Comparison of ENCODE assay signal across 8 mouse cellular contexts in genomic region chr5:115731001-115731731, GRCm38 (mm10). TPM values are rescaled to one million over a fixed set of nuclear protein-coding genes. Genes with fewer than 3 reads are reported as not detected.
DNase-seq lines count a peak whose midpoint lies in the region; ATAC-seq and TF ChIP-seq lines count a peak whose summit lies in the region.

Gene Bicdl1, minus strand, starts transcription at chr5:115731621.

- peak within 1 kb of the TSS; percentile 57 for H3K9ac ChIP-seq in embryonic facial prominence, embryonic 14.5 days (ENCODE audit: low read depth, low read length)
- H3K9ac ChIP-seq in liver, adult 2 months (ENCODE audit: low read depth, low read length), result peak within 1 kb of the TSS; percentile 55

- TF ChIP-seq POLR2A in liver, adult 2 months (IDR thresholded peaks at IDR 0.05; ENCODE audit: extremely low read depth, insufficient read depth, low read length), result no peak
- no peak for TF ChIP-seq POLR2A in myocyte (IDR thresholded peaks at IDR 0.05; ENCODE audit: insufficient read length, low read depth)

- H3K4me1 ChIP-seq in embryonic facial prominence, embryonic 14.5 days (ENCODE audit: control insufficient read depth, insufficient read depth, low read length), result peaks cover 13% of the 10 kb centered on the region
- peaks cover 3% of the 10 kb centered on the region for H3K4me1 ChIP-seq in liver, adult 2 months (ENCODE audit: control insufficient read depth, insufficient read depth, low read length)

- peak; percentile 69 to 73 for DNase-seq in B cell, adult 2 months
- peak; percentile 72 to 79 for DNase-seq in adrenal gland, postnatal 4 days (ENCODE audit: low spot score in 2 of 2)
- peak; percentile 83 for DNase-seq in embryonic facial prominence, embryonic 14.5 days (ENCODE audit: low spot score)
- DNase-seq in heart, adult 9 months (ENCODE audit: low spot score in 2 of 2), result peak; percentile 29 to 42
- peak; percentile 82 for DNase-seq in kidney, adult 9 months
- peak; percentile 17 for DNase-seq in liver, adult 2 months (ENCODE audit: extremely low read depth, low read depth, low spot score)
- peak; percentile 70 for DNase-seq in splenic B cell, adult 2 months (ENCODE audit: low read depth, low spot score)

- peak; percentile 69 for ATAC-seq in embryonic facial prominence, embryonic 14.5 days (ENCODE audit: low read depth)

- peak within 1 kb of the TSS; percentile 61 for H3K4me3 ChIP-seq in embryonic facial prominence, embryonic 14.5 days (ENCODE audit: low read depth, low read length)
- peak within 1 kb of the TSS; percentile 59; the same call in 1 of the 2 replicates for H3K4me3 ChIP-seq in liver, adult 2 months (ENCODE audit: insufficient read depth, low read depth, low read length)
- no peak within 1 kb of the TSS for H3K4me3 ChIP-seq in myocyte

- no peak for TF ChIP-seq CTCF in liver, adult 2 months (IDR thresholded peaks at IDR 0.05; ENCODE audit: low read depth, low read length)

- peaks cover 41% of the 10 kb centered on the region for H3K27me3 ChIP-seq in embryonic facial prominence, embryonic 14.5 days (replicated peaks; ENCODE audit: control insufficient read depth, insufficient read depth, low read length)
- peaks cover 8% of the 10 kb centered on the region for H3K27me3 ChIP-seq in liver, adult 2 months (ENCODE audit: control insufficient read depth, insufficient read depth, low read length)
- peaks cover 27% of the 10 kb centered on the region for H3K27me3 ChIP-seq in myocyte (ENCODE audit: control insufficient read depth, insufficient read depth, insufficient read length)
- peaks cover 2% of the 10 kb centered on the region for H3K27me3 ChIP-seq in splenic B cell, adult 2 months (ENCODE audit: control insufficient read depth, insufficient read depth, low read length, poor library complexity, severe bottlenecking)

- 0 out of 2 replicates have a peak, but pooled peaks cover 3% of the 10 kb centered on the region for H3K9me3 ChIP-seq in embryonic facial prominence, embryonic 14.5 days (ENCODE audit: control insufficient read depth, low read length)

- 2% methylated on average over 25 of the region's 83 CpGs for WGBS in embryonic facial prominence, embryonic 14.5 days
- WGBS in liver, adult 2 months, result 3% methylated on average over 78 of the region's 83 CpGs

- H3K4me2 ChIP-seq in embryonic facial prominence, embryonic 14.5 days (ENCODE audit: low read depth, low read length), result peak within 1 kb of the TSS; percentile 99
- peak within 1 kb of the TSS; percentile 30 for H3K4me2 ChIP-seq in myocyte (ENCODE audit: low read depth)

- H3K36me3 ChIP-seq in embryonic facial prominence, embryonic 14.5 days (ENCODE audit: control insufficient read depth, insufficient read depth, low read length), result no peaks in the 10 kb centered on the region
- H3K36me3 ChIP-seq in liver, adult 2 months (ENCODE audit: control insufficient read depth, insufficient read depth, low read length), result no peaks in the 10 kb centered on the region
- no peaks in the 10 kb centered on the region for H3K36me3 ChIP-seq in myocyte (ENCODE audit: control insufficient read depth, insufficient read depth)
- H3K36me3 ChIP-seq in splenic B cell, adult 2 months (ENCODE audit: control insufficient read depth, insufficient read depth, low read length, poor library complexity, severe bottlenecking), result no peaks in the 10 kb centered on the region

- H3ac ChIP-seq in myocyte (ENCODE audit: control insufficient read depth, insufficient read length), result no peak within 1 kb of the TSS

- no peak within 1 kb of the TSS; the same call in 1 of the 2 replicates for H3K27ac ChIP-seq in embryonic facial prominence, embryonic 14.5 days (replicated peaks; ENCODE audit: low read depth, low read length)
- H3K27ac ChIP-seq in liver, adult 2 months (replicated peaks; ENCODE audit: insufficient read depth, low read depth, low read length), result no peak within 1 kb of the TSS

- no peaks in the 10 kb centered on the region for H3K79me2 ChIP-seq in liver, adult 2 months (ENCODE audit: control insufficient read depth, insufficient read depth, low read length)
- H3K79me2 ChIP-seq in myocyte (ENCODE audit: control insufficient read depth, insufficient read depth), result no peaks in the 10 kb centered on the region

TF ChIP-seq in myocyte, 11 proteins besides CTCF, POLR2A, EP300 and RAD21:
- TF ChIP-seq MYOG (IDR thresholded peaks at IDR 0.05; ENCODE audit: control insufficient read depth in 1 of 3, insufficient read depth in 1 of 3, insufficient read length in 2 of 3, low read depth in 2 of 3) (peak in 1 of 3 experiments; percentile 32), MAX (IDR thresholded peaks at IDR 0.05; ENCODE audit: low read depth) (no peak), REST (IDR thresholded peaks at IDR 0.05; ENCODE audit: insufficient read depth, insufficient read length) (peak; percentile 94)

RNA-seq across cellular contexts. Expression of gene Bicdl1, which starts in this region (rescaled TPM):
- total RNA-seq in adrenal gland, postnatal 4 days (2021), result 10 to 100 TPM; 16.1 to 18.0 TPM
- polyA plus RNA-seq in embryonic facial prominence, embryonic 14.5 days (2014; fragmentation: Nextera tagmentation; extraction: Ambion mirVana), result 13.7 and 14.5 TPM in 2 replicates
- 1.1 and 1.5 TPM in 2 replicates for total RNA-seq in liver, adult 2 months (2014; rRNA removed)
- polyA plus RNA-seq in liver, adult 2 months (2012; rRNA removed), result 3.1 and 3.9 TPM in 2 replicates
- 2.8 TPM for polyA plus RNA-seq in myocyte (2012; fragmentation: generic; extraction: Trizol)

Comparison
In these comparisons a context has a peak if more than half of its experiments do, and no peak if none do; other contexts are left out.
1. DNase-seq: peak in every context shown above with its lines; median percentile 83 in embryonic facial prominence, embryonic 14.5 days; 82 in kidney, adult 9 months; 76 in adrenal gland, postnatal 4 days; 71 in B cell, adult 2 months; 70 in splenic B cell, adult 2 months; 36 in heart, adult 9 months; 17 in liver, adult 2 months.